21 mouse cellular contexts compared by ENCODE assay signal in genomic region chr6:129113769-129114168, GRCm38 (mm10). TPM values are rescaled to one million over a fixed set of nuclear protein-coding genes. Genes with fewer than 3 reads are reported as not detected.
DNase-seq lines count a peak whose midpoint lies in the region; ATAC-seq lines count a peak whose summit lies in the region.
"Had no signal": no experiment of that assay in that cellular context is flagged by ENCODE, and none has a peak within 500 bp of the region (broad histone marks: within the 10 kb centered on the region; RNA-seq: fewer than 3 reads in every experiment).

No protein-coding gene starts in this region.

- H3K4me2 ChIP-seq in kidney, embryonic 16.5 days (replicated peaks; ENCODE audit: low read depth, low read length), result no peak overlapping the region
- H3K4me2 ChIP-seq: embryonic facial prominence, embryonic 13.5 days; heart, embryonic 13.5 days had no signal

- H3K9me3 ChIP-seq in kidney, embryonic 16.5 days (ENCODE audit: low read length), result no peaks in the 10 kb centered on the region
- H3K9me3 ChIP-seq: embryonic facial prominence, embryonic 13.5 days; heart, embryonic 13.5 days had no signal

- H3K9ac ChIP-seq in kidney, embryonic 16.5 days (replicated peaks; ENCODE audit: low read length), result no peak overlapping the region
- H3K9ac ChIP-seq: embryonic facial prominence, embryonic 13.5 days; heart, embryonic 13.5 days had no signal

- no peak for DNase-seq in kidney, adult 11 months
- DNase-seq in R1 (ENCODE audit: low read depth, low spot score), result peak; percentile 8
- DNase-seq in fibroblast of lung, adult 2 months (ENCODE audit: low read depth), result peak; percentile 67
- DNase-seq in lung, postnatal 25 days (ENCODE audit: low spot score), result peak; percentile 31
- no peak for DNase-seq in left cerebral cortex, postnatal 4 days
- no peak for DNase-seq in thymus, postnatal 25 days
- DNase-seq: cerebellum, postnatal 25 days; gastrocnemius, postnatal 14 days; spleen, adult 18-20 months had no signal

- intact Hi-C loops in left cerebral cortex, postnatal 4 days (cut with DNase I), result no loop called here

- 61% methylated on average over 1 of the region's 1 CpGs for WGBS in kidney, embryonic 16.5 days

- H3K4me3 ChIP-seq in kidney, embryonic 16.5 days (ENCODE audit: low read length), result no peak overlapping the region
- H3K4me3 ChIP-seq: embryonic facial prominence, embryonic 13.5 days; heart, embryonic 13.5 days had no signal

- H3K27me3 ChIP-seq in kidney, embryonic 16.5 days (ENCODE audit: insufficient read depth, low read length), result no peaks in the 10 kb centered on the region
- H3K27me3 ChIP-seq: embryonic facial prominence, embryonic 13.5 days; heart, embryonic 13.5 days; Patski had no signal

- H3K27ac ChIP-seq in kidney, embryonic 16.5 days (ENCODE audit: low read length), result no peak overlapping the region
- H3K27ac ChIP-seq: embryonic facial prominence, embryonic 13.5 days; heart, embryonic 13.5 days had no signal

- ATAC-seq in kidney, embryonic 16.5 days (ENCODE audit: low FRiP score, low TSS enrichment), result peak; percentile 46
- no peak for ATAC-seq in megakaryocyte progenitor cell, adult 5-6 weeks (replicated peaks; ENCODE audit: poor library complexity)
- ATAC-seq: CD4-positive, CD25-positive, alpha-beta regulatory T cell, adult 4 months; forebrain, embryonic 14.5 days; midbrain, embryonic 16.5 days; Patski had no signal

- H3K36me3 ChIP-seq in kidney, embryonic 16.5 days (ENCODE audit: insufficient read depth, low read length), result no peaks in the 10 kb centered on the region
- H3K36me3 ChIP-seq: embryonic facial prominence, embryonic 13.5 days; heart, embryonic 13.5 days had no signal

- no peaks in the 10 kb centered on the region for H3K4me1 ChIP-seq in kidney, embryonic 16.5 days (ENCODE audit: insufficient read depth, low read length)
- H3K4me1 ChIP-seq: embryonic facial prominence, embryonic 13.5 days had no signal

RNA-seq across cellular contexts. Expression of gene Clec2e, which starts 13.1 kb away (rescaled TPM):
- not detected in 2 replicates for polyA plus RNA-seq in kidney, embryonic 16.5 days (2015; fragmentation: Nextera tagmentation; extraction: Ambion mirVana)
- not detected for total RNA-seq in left cerebral cortex, postnatal 4 days (2021)
- total RNA-seq in megakaryocyte progenitor cell, adult 5-6 weeks (2015), result not detected in 2 replicates
- total RNA-seq in megakaryocyte progenitor cell, adult 5-6 weeks (2017), result 0.14 TPM in 1 of 2 replicates, not detected in the other
- total RNA-seq: adrenal gland, adult 18-20 months; left cerebral cortex, postnatal 25 days had no signal
- polyA plus RNA-seq: CD4-positive, CD25-positive, alpha-beta regulatory T cell, adult 4 months; embryonic facial prominence, embryonic 13.5 days; forebrain, embryonic 14.5 days; heart, embryonic 13.5 days; hindbrain, embryonic 11.5 days; midbrain, embryonic 16.5 days; neural tube, embryonic 14.5 days; Patski had no signal

Comparison
In these comparisons a context has a peak if more than half of its experiments do, and no peak if none do; other contexts are left out.
1. DNase-seq: peak in R1 (single experiment), fibroblast of lung, adult 2 months (single experiment) and lung, postnatal 25 days (single experiment); none in kidney, adult 11 months (single experiment), left cerebral cortex, postnatal 4 days (single experiment) and thymus, postnatal 25 days (single experiment).